Mouse (Mus musculus) embryonic facial prominence, embryonic 12.5 days (tissue): ENCODE data around the gene Pakap. TPM values are rescaled to one million over a fixed set of nuclear protein-coding genes. Genes with fewer than 3 reads are reported as not detected.
A peak's percentile ranks its signal among the peaks of the same experiment; 100 is the strongest.

Experiments
- ATAC-seq: fragments of 200-750 bp; cut with Nextera tagmentation; 2 replicates; pipeline ENCODE4 v1.8.0; 2017; ENCODE audit not compliant: insufficient number of reproducible peaks, insufficient read depth, low FRiP score, low TSS enrichment
- H3K27ac ChIP-seq: fragments of 300-500 bp; sonication (generic); 2 replicates; pipeline ENCODE4 v1.5.1; 2016; ENCODE audit warnings: mild to moderate bottlenecking
- H3K27me3 ChIP-seq: fragments of 300-500 bp; sonication (generic); 2 replicates; pipeline ENCODE4 v1.6.1; 2016; ENCODE audit warnings: mild to moderate bottlenecking, moderate library complexity
- H3K36me3 ChIP-seq: fragments of 300-500 bp; sonication (generic); 2 replicates; pipeline ENCODE4 v1.6.1; 2016; ENCODE audit warnings: mild to moderate bottlenecking
- H3K4me1 ChIP-seq: fragments of 300-500 bp; sonication (generic); 2 replicates; pipeline ENCODE4 v1.6.1; 2016
- H3K4me2 ChIP-seq: fragments of 300-500 bp; sonication (generic); replicated peaks from 2 replicates; pipeline ENCODE4 v1.6.1; 2016; ENCODE audit warnings: mild to moderate bottlenecking, moderate library complexity
- H3K4me3 ChIP-seq: fragments of 300-500 bp; sonication (generic); 2 replicates; pipeline ENCODE4 v1.5.1; 2016; ENCODE audit warnings: mild to moderate bottlenecking
- H3K9ac ChIP-seq: fragments of 300-500 bp; sonication (generic); 2 replicates; pipeline ENCODE4 v1.6.1; 2016; ENCODE audit warnings: mild to moderate bottlenecking, moderate library complexity
- H3K9me3 ChIP-seq: fragments of 300-500 bp; sonication (generic); 2 replicates; pipeline ENCODE4 v1.6.1; 2016; ENCODE audit warnings: mild to moderate bottlenecking, moderate library complexity
- WGBS: fragments of 180-500 bp; shearing (Covaris S2); methylation state at CpG from one replicate; pipeline ENCODE4 v1.1.7; 2016; 5-methylcytosine and 5-hydroxymethylcytosine counted together
- polyA plus RNA-seq: library from polyadenylated mRNA; unstranded; fragments of >200 nt; fragmentation: Nextera tagmentation; extraction: Ambion mirVana; gene quantifications from 2 replicates; pipeline ENCODE4 v1.2.1, GENCODE M21; 2016

Pakap gene
- polyA plus RNA-seq, 1 experiment from 2014 or later = 42.5 TPM

DNA sequence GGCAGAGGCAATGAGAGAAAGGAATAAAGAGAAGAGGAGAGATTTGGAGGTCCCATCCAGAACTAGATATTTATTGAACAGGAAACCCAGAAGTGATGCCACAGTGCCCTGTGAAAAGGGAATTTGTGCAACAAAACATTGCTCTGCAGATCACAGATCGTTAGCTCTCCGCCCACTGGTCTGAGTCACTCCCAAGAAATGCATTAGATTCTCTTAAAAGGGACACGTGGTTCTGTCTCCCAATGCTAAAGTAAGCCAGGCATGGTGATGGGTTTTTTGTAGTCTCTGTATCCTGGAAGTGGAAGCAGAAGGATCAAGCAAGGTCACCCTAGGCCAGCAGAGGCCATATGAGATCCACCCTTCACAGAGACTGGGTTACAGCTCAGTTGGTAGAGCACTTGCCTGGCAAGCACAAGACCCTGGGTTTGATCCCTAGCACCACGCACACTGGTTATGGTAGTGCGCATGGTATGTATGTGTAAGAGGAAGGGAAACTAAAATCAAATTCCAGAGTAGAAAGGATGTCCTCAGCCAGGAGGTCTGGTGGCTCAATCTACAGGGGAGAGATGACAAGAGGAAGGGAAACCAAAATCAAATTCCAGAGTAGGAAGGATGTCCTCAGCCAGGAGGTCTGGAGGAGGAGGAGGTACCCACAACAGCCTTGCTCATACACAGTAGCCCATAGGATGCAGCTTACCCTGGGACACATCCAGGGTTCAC lies 84.4 kb downstream of the Pakap start:
- ATAC-seq = no peak
- Histone ChIP-seq H3K27me3 (no peaks in the 10 kb centered on the region), H3K4me3 (no peak overlapping the region), H3K9ac (no peak overlapping the region), H3K9me3 (no peaks in the 10 kb centered on the region), H3K27ac (no peak overlapping the region), H3K4me1 (no peaks in the 10 kb centered on the region), H3K4me2 (no peak overlapping the region), H3K36me3 (peaks cover 21% of the 10 kb centered on the region)
- WGBS = 84% methylated on average over 5 of the region's 5 CpGs

DNA sequence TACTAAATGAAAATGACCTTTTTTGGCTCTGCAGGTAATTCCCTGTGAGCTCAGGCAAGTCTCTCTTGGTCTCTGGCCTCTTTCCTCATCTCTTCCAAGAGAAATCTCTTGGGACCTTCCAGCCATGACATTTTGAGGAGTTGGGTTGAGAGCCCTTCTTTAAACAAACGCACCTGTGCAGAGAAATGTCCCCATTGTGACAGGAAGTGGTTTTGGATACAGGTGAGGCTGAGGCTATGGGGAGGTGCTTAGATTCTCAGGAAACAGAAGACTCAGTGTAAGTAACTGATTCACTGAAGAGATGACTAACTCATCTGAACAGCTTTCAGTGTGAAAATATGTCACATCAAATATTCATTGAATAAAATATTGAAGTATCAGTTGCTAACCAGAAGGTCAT lies 88.0 kb downstream of the Pakap start:
- no peak overlapping the region for H3K4me3 ChIP-seq
- H3K9ac ChIP-seq = no peak overlapping the region
- peaks cover 14% of the 10 kb centered on the region for H3K36me3 ChIP-seq
- ATAC-seq = no peak
- no peaks in the 10 kb centered on the region for H3K4me1 ChIP-seq
- no peaks in the 10 kb centered on the region for H3K27me3 ChIP-seq
- H3K4me2 ChIP-seq = no peak overlapping the region
- no peak overlapping the region for H3K27ac ChIP-seq
- no peaks in the 10 kb centered on the region for H3K9me3 ChIP-seq
- 78% methylated on average over 1 of the region's 1 CpGs for WGBS

- Histone ChIP-seq H3K9ac (no peak overlapping the region), H3K4me3 (no peak overlapping the region), H3K4me1 (no peaks in the 10 kb centered on the region), H3K9me3 (no peaks in the 10 kb centered on the region), H3K27ac (no peak overlapping the region), H3K36me3 (peaks cover 14% of the 10 kb centered on the region), H3K27me3 (no peaks in the 10 kb centered on the region), H3K4me2 (no peak overlapping the region)
- no peak for ATAC-seq
- 90% methylated on average over 12 of the region's 12 CpGs for WGBS
Observed at GRCm38 (mm10) chr4:57656388-57656787, 88.4 kb downstream of the Pakap start.

DNA sequence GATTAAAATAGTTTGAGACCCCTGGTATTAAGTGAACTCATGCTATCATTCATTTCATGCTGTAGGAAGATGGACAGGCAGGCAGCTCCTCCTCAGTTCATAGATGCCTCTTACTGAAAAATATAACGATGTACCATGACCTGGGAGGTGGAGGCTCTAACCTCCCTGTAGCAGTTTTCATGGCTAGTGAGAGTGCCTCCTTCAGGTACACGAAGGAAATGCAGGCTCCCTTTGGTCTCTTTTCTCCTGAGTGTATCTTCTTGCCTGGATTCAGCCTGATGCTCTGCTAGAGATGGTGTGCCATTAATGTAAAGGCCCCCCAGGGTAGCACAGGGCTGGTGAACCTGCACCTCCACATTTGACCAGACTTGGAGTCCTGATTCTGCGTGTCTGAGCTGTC lies 88.9 kb downstream of the Pakap start:
- 87% methylated on average over 3 of the region's 3 CpGs for WGBS
- H3K36me3 ChIP-seq = peaks cover 14% of the 10 kb centered on the region

GRCm38 (mm10) chr4:57660470-57660869 lies 92.5 kb downstream of the Pakap start:
- no peak overlapping the region for H3K27ac ChIP-seq
- 38% methylated on average over 4 of the region's 4 CpGs for WGBS
- no peak overlapping the region for H3K4me2 ChIP-seq
- no peaks in the 10 kb centered on the region for H3K9me3 ChIP-seq
- H3K9ac ChIP-seq = no peak overlapping the region
- H3K27me3 ChIP-seq = no peaks in the 10 kb centered on the region
- H3K36me3 ChIP-seq = peaks cover 9% of the 10 kb centered on the region; the same call in 1 of the 2 replicates
- ATAC-seq = no peak
- no peaks in the 10 kb centered on the region for H3K4me1 ChIP-seq
- no peak overlapping the region for H3K4me3 ChIP-seq

More for the DNA sequence above, 88.9 kb downstream of the Pakap start:
- ATAC-seq = no peak
- no peak overlapping the region for H3K4me3 ChIP-seq
- H3K9ac ChIP-seq = no peak overlapping the region
- H3K27ac ChIP-seq = no peak overlapping the region
- H3K27me3 ChIP-seq = no peaks in the 10 kb centered on the region
- no peaks in the 10 kb centered on the region for H3K4me1 ChIP-seq
- H3K9me3 ChIP-seq = no peaks in the 10 kb centered on the region
- H3K4me2 ChIP-seq = no peak overlapping the region

DNA sequence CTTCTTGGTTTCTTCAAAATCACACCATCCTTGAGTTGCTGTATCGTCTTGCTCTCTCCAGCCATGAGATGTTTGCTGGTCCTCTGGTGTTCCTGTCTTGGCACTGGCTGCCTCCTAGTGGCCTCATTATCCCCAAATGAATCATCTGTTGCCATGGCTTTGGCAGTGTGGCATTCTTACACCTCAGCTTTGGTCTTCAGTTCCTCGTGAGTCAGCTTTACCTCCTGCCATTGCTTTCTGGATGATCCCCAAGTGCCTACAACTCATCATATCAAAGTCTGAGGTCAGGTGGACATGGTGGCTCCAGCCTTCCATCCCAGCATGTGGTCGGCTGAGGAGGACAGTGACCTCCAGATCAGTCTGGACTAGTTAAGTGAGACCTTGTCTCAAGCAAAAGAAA lies 98.1 kb downstream of the Pakap start:
- H3K4me3 ChIP-seq = no peak overlapping the region
- no peak overlapping the region for H3K4me2 ChIP-seq
- H3K36me3 ChIP-seq = no peaks in the 10 kb centered on the region
- WGBS = 88% methylated on average over 3 of the region's 3 CpGs
- H3K9me3 ChIP-seq = no peaks in the 10 kb centered on the region
- H3K4me1 ChIP-seq = peaks cover 4% of the 10 kb centered on the region; the same call in 1 of the 2 replicates
- no peak overlapping the region for H3K9ac ChIP-seq
- H3K27ac ChIP-seq = no peak overlapping the region
- H3K27me3 ChIP-seq = no peaks in the 10 kb centered on the region
- ATAC-seq = no peak

DNA sequence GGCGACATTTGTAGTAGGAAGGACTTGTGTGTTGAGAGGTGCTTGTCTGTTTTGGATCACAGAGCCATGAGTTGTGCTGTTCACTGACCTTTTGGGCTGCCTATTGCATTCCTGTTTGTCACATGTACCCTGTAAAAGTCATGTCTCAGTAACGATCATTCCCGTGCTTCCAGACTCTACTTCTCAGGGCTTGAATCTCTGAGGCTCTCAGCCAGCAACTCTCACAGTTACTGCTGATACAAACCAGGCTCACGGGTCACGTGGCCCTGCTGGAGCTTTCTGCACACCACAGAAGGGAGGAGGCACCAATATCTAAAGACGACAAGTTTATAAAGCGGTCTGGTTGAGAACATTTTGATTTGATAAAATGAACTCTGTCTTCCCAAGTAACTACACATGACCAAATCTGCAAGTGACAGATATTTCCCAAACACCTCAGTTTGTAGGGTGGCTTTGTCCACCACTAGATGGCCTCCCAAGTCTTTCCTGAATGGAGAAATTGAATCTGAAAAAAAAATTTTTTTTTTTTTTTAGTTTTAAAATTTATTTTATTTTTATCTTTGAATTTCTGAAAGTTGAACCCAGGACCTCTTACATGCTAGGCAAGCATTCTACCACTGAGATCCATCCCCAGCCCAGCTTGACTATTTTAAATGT lies 103.0 kb downstream of the Pakap start:
- Histone ChIP-seq H3K9ac (no peak overlapping the region), H3K27me3 (no peaks in the 10 kb centered on the region), H3K4me3 (no peak overlapping the region), H3K4me2 (no peak overlapping the region), H3K9me3 (no peaks in the 10 kb centered on the region), H3K27ac (peak overlapping the region; percentile 47; the same call in 1 of the 2 replicates), H3K4me1 (peaks cover 24% of the 10 kb centered on the region), H3K36me3 (no peaks in the 10 kb centered on the region)
- WGBS = 52% methylated on average over 7 of the region's 7 CpGs
- peak; percentile 35; the same call in 1 of the 2 replicates for ATAC-seq

DNA sequence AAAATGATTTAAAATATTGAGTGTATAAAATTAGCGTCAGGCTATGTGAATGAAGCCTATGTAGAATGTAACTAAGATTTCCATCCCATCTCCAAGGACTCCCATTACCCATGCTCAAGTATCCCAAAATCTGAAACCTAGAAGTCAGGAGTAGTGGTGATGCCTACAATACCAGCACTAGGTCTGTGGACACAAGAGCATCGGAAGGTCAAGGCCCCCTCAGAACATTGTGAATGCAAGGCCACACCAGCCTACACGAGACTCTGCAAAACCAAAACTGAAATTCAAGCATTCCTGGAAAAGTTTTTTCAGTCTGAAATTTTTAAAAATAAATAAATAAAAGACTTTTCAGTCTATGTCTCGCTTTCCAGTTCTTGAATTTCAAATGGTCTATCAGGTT lies 104.6 kb downstream of the Pakap start:
- Histone ChIP-seq H3K4me3 (no peak overlapping the region), H3K4me1 (peaks cover 24% of the 10 kb centered on the region), H3K27ac (no peak overlapping the region; the same call in 1 of the 2 replicates), H3K9ac (no peak overlapping the region), H3K4me2 (no peak overlapping the region), H3K9me3 (no peaks in the 10 kb centered on the region), H3K36me3 (no peaks in the 10 kb centered on the region), H3K27me3 (no peaks in the 10 kb centered on the region)
- ATAC-seq = no peak
- WGBS = 58% methylated on average over 4 of the region's 4 CpGs

- no peaks in the 10 kb centered on the region for H3K9me3 ChIP-seq
- no peak for ATAC-seq
- H3K36me3 ChIP-seq = no peaks in the 10 kb centered on the region
- no peaks in the 10 kb centered on the region for H3K27me3 ChIP-seq
- peak overlapping the region; percentile 44 for H3K4me2 ChIP-seq
- H3K9ac ChIP-seq = 0 out of 2 replicates have a peak overlapping the region, but pooled peaks have one; percentile 27
- H3K4me3 ChIP-seq = 0 out of 2 replicates have a peak overlapping the region, but pooled peaks have one; percentile 3
- WGBS = 12% methylated on average over 12 of the region's 12 CpGs
- H3K4me1 ChIP-seq = peaks cover 24% of the 10 kb centered on the region
- peak overlapping the region; percentile 50; the same call in 1 of the 2 replicates for H3K27ac ChIP-seq
Observed at GRCm38 (mm10) chr4:57672996-57673906, 105.3 kb downstream of the Pakap start.

DNA sequence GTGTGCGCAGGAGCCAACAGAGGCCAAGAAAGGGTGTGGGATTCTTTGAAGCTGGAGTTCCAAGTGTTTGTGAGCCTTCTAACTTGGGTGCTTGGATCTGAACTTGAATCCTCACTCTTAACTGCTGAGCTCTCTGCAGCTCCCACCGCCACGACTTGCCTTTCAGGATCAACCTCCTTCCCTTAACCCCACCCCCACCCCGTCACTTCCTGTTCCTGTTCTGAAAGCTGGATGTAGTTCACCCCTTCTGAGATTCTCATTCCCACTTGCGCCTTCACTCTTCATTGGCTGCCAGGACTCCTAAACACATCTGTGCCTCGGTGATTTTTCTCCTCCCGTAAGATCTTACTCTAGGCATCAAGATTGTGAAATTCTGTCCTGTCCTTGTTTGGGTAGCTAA lies 106.4 kb downstream of the Pakap start:
- Histone ChIP-seq H3K4me3 (no peak overlapping the region), H3K36me3 (no peaks in the 10 kb centered on the region), H3K27ac (0 out of 2 replicates have a peak overlapping the region, but pooled peaks have one; percentile 2), H3K9ac (no peak overlapping the region), H3K27me3 (no peaks in the 10 kb centered on the region), H3K4me1 (peaks cover 24% of the 10 kb centered on the region), H3K9me3 (no peaks in the 10 kb centered on the region), H3K4me2 (no peak overlapping the region)
- WGBS = 70% methylated on average over 7 of the region's 7 CpGs
- ATAC-seq = no peak

GRCm38 (mm10) chr4:57675387-57675786 lies 107.4 kb downstream of the Pakap start:
- WGBS = 3% methylated on average over 13 of the region's 13 CpGs
- peak; percentile 52 for ATAC-seq
- no peaks in the 10 kb centered on the region for H3K36me3 ChIP-seq
- peak overlapping the region; percentile 40; the same call in 1 of the 2 replicates for H3K9ac ChIP-seq
- 0 out of 2 replicates have a peak overlapping the region, but pooled peaks have one; percentile 4 for H3K4me3 ChIP-seq
- H3K4me1 ChIP-seq = peaks cover 24% of the 10 kb centered on the region
- H3K27me3 ChIP-seq = no peaks in the 10 kb centered on the region
- no peaks in the 10 kb centered on the region for H3K9me3 ChIP-seq
- peak overlapping the region; percentile 60; the same call in 1 of the 2 replicates for H3K27ac ChIP-seq
- peak overlapping the region; percentile 46 for H3K4me2 ChIP-seq
